Comparison of ENCODE assay signal across 10 mouse cellular contexts in the genomic region with DNA sequence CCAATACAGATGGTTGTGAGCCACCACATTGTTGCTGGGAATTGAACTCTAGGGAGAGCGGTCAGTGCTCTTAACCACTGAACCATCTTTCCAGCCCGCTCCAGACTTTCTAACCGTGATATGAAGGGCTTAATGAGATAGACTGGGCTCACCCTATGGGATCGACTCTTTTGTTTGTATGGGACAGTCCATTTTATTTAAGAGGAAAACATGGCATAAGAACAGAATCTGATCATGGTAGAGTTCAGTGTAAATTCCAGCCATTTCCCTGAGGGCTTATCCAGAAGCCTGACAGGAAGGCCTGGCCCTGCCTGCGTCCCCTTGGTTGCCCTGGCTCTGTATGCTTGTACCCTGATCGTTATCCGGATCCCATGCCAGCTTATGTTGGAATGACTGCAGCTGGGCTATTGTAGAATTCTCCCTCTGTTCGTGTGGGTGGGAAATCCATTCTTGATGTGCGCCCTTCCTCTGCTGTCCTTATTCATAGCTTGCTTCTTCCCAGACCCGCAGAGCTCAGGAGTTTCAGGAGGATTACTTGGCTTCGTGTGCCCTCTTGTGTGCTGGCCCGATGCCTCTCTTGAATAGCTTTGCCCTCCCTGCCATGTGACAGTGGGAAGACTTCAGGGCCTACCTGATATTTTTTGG.
A peak's percentile ranks its signal among the peaks of the same experiment; 100 is the strongest.
DNase-seq lines count a peak whose midpoint lies in the region; ATAC-seq and TF ChIP-seq lines count a peak whose summit lies in the region.
"Had no signal": no experiment of that assay in that cellular context is flagged by ENCODE, and none has a peak within 500 bp of the region (broad histone marks: within the 10 kb centered on the region; RNA-seq: fewer than 3 reads in every experiment).

No protein-coding gene starts in this region.

- no peak overlapping the region for H3K4me2 ChIP-seq in hindbrain, embryonic 15.5 days
- H3K4me2 ChIP-seq in midbrain, postnatal 0 days (ENCODE audit: low read depth, low read length, poor library complexity, severe bottlenecking): no peak overlapping the region

- no peak for TF ChIP-seq POLR2A in heart, adult 2 months (IDR thresholded peaks at IDR 0.05; ENCODE audit: insufficient read depth, low read depth, low read length)

- DNase-seq in heart, adult 2 months: no peak
- DNase-seq in heart, postnatal 25 days (ENCODE audit: low spot score): no peak
- peak; percentile 18 for DNase-seq in cerebellum, adult 9-10 months
- peak; percentile 66 for DNase-seq in midbrain, postnatal 0 days (ENCODE audit: low spot score)
- DNase-seq in urinary bladder, adult 2 months (ENCODE audit: low spot score): no peak
- DNase-seq in urinary bladder, postnatal 14 days (ENCODE audit: low spot score): no peak
- DNase-seq: kidney, postnatal 14 days had no signal

- no peaks in the 10 kb centered on the region for H3K4me1 ChIP-seq in heart, adult 2 months (ENCODE audit: control insufficient read depth, insufficient read depth, low read length)
- H3K4me1 ChIP-seq in hindbrain, embryonic 15.5 days (replicated peaks): peaks cover 27% of the 10 kb centered on the region
- peaks cover 7% of the 10 kb centered on the region; the same call in 1 of the 2 replicates for H3K4me1 ChIP-seq in midbrain, postnatal 0 days (ENCODE audit: insufficient read depth, low read length)

- no peaks in the 10 kb centered on the region for H3K79me2 ChIP-seq in heart, adult 2 months (replicated peaks; ENCODE audit: control insufficient read depth, insufficient read depth, low read length)

- peak; percentile 63; the same call in 1 of the 2 replicates for ATAC-seq in hindbrain, embryonic 15.5 days (ENCODE audit: low FRiP score, low read depth)
- peak; percentile 62 for ATAC-seq in midbrain, postnatal 0 days (ENCODE audit: low FRiP score)
- ATAC-seq in granulocyte monocyte progenitor cell, adult 5-6 weeks (replicated peaks; ENCODE audit: poor library complexity, severe bottlenecking): no peak

- no peaks in the 10 kb centered on the region for H3K36me3 ChIP-seq in heart, adult 2 months (ENCODE audit: control insufficient read depth, insufficient read depth, low read length)
- no peaks in the 10 kb centered on the region for H3K36me3 ChIP-seq in hindbrain, embryonic 15.5 days
- H3K36me3 ChIP-seq in midbrain, postnatal 0 days (ENCODE audit: insufficient read depth, low read length): no peaks in the 10 kb centered on the region
- H3K36me3 ChIP-seq: heart, embryonic 13.5 days had no signal

- H3K9ac ChIP-seq in heart, adult 2 months (ENCODE audit: low read depth, low read length): no peak overlapping the region
- H3K9ac ChIP-seq in hindbrain, embryonic 15.5 days: no peak overlapping the region
- H3K9ac ChIP-seq in midbrain, postnatal 0 days (replicated peaks; ENCODE audit: low read length, poor library complexity, severe bottlenecking): no peak overlapping the region
- H3K9ac ChIP-seq: heart, embryonic 13.5 days had no signal

- TF ChIP-seq CTCF in heart, adult 2 months (IDR thresholded peaks at IDR 0.05): peak; percentile 35
- peak; percentile 63 for TF ChIP-seq CTCF in midbrain, postnatal 0 days (IDR thresholded peaks at IDR 0.05)

- TF ChIP-seq EP300 in heart, adult 2 months (IDR thresholded peaks at IDR 0.05; ENCODE audit: insufficient read depth, low read depth, low read length): no peak

- H3K27me3 ChIP-seq in heart, adult 2 months (ENCODE audit: control insufficient read depth, insufficient read depth, low read length): no peaks in the 10 kb centered on the region
- no peaks in the 10 kb centered on the region for H3K27me3 ChIP-seq in hindbrain, embryonic 15.5 days
- no peaks in the 10 kb centered on the region for H3K27me3 ChIP-seq in midbrain, postnatal 0 days (ENCODE audit: insufficient read depth, low read length)
- H3K27me3 ChIP-seq: heart, embryonic 13.5 days had no signal

- no peaks in the 10 kb centered on the region for H3K9me3 ChIP-seq in hindbrain, embryonic 15.5 days
- H3K9me3 ChIP-seq in midbrain, postnatal 0 days (ENCODE audit: low read length): no peaks in the 10 kb centered on the region
- H3K9me3 ChIP-seq: heart, embryonic 13.5 days had no signal

- intact Hi-C loops in heart, adult 2 months (cut with DNase I): no loop called here
- intact Hi-C loops in heart, postnatal 25 days (cut with DNase I): no loop called here

- WGBS in heart, adult 2 months: 71% methylated on average over 12 of the region's 12 CpGs
- WGBS in hindbrain, embryonic 15.5 days: 61% methylated on average over 12 of the region's 12 CpGs
- 41% methylated on average over 12 of the region's 12 CpGs for WGBS in midbrain, postnatal 0 days

- no peak overlapping the region for H3K4me3 ChIP-seq in heart, adult 2 months
- H3K4me3 ChIP-seq in hindbrain, embryonic 15.5 days: no peak overlapping the region
- H3K4me3 ChIP-seq in midbrain, postnatal 0 days (ENCODE audit: low read depth, low read length): no peak overlapping the region

- no peak overlapping the region for H3K27ac ChIP-seq in heart, adult 2 months
- H3K27ac ChIP-seq in hindbrain, embryonic 15.5 days (replicated peaks): no peak overlapping the region; the same call in 1 of the 2 replicates
- H3K27ac ChIP-seq in midbrain, postnatal 0 days (ENCODE audit: low read depth, low read length): no peak overlapping the region
- H3K27ac ChIP-seq: heart, embryonic 13.5 days had no signal

Comparison
In these comparisons a context has a peak if more than half of its experiments do, and no peak if none do; other contexts are left out.
1. DNase-seq: peak in cerebellum, adult 9-10 months (single experiment) and midbrain, postnatal 0 days (single experiment); none in heart, adult 2 months (0 of 2), heart, postnatal 25 days (single experiment), urinary bladder, adult 2 months (single experiment) and urinary bladder, postnatal 14 days (single experiment).